In the genomic region with DNA sequence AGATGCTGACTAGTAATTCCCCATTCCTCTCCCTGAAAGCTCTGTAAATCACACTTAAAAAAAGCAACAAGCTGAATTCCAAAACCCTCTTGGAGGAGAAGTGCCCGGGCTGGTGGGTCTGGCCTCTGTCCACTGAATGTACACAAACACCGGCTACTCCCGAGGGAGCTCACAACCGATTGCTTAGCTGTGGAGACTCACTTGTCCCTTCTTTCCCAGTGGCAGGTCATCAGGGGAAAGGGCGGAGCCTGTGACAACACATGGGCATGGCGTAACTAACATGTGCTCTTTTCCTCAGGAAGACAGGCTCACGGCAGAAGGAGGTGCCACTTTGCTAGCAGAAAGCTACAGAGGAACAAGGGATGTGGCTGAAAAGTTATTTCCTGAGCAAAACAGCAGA, we compare ENCODE assay signal across 12 mouse cellular contexts.
DNase-seq lines count a peak whose midpoint lies in the region; ATAC-seq and TF ChIP-seq lines count a peak whose summit lies in the region.
"Had no signal": no experiment of that assay in that cellular context is flagged by ENCODE, and none has a peak within 500 bp of the region (broad histone marks: within the 10 kb centered on the region; RNA-seq: fewer than 3 reads in every experiment).

No protein-coding gene starts in this region.

- TF ChIP-seq CTCF in left cerebral cortex, adult 2 months (IDR thresholded peaks at IDR 0.05) = no peak

- 26% methylated on average over 7 of the region's 7 CpGs for WGBS in kidney, embryonic 16.5 days
- WGBS in hindbrain, embryonic 11.5 days = 39% methylated on average over 7 of the region's 7 CpGs
- 26% methylated on average over 7 of the region's 7 CpGs for WGBS in lung, embryonic 16.5 days
- WGBS in neural tube, embryonic 12.5 days = 39% methylated on average over 7 of the region's 7 CpGs

- no peak overlapping the region for H3K27ac ChIP-seq in kidney, embryonic 16.5 days (ENCODE audit: low read length)
- peak overlapping the region; percentile 49; the same call in 1 of the 2 replicates for H3K27ac ChIP-seq in hindbrain, embryonic 11.5 days (ENCODE audit: low read depth, low read length)
- peak overlapping the region; percentile 21; the same call in 1 of the 2 replicates for H3K27ac ChIP-seq in lung, embryonic 16.5 days (ENCODE audit: low read length)
- H3K27ac ChIP-seq in neural tube, embryonic 12.5 days = no peak overlapping the region
- H3K27ac ChIP-seq in left cerebral cortex, adult 2 months = no peak overlapping the region
- H3K27ac ChIP-seq: liver, embryonic 14.5 days had no signal

- no peak overlapping the region for H3K9ac ChIP-seq in kidney, embryonic 16.5 days (replicated peaks; ENCODE audit: low read length)
- H3K9ac ChIP-seq in hindbrain, embryonic 11.5 days (ENCODE audit: low read depth, low read length) = no peak overlapping the region
- H3K9ac ChIP-seq in lung, embryonic 16.5 days (ENCODE audit: low read length) = no peak overlapping the region
- H3K9ac ChIP-seq in neural tube, embryonic 12.5 days = no peak overlapping the region
- H3K9ac ChIP-seq: liver, embryonic 14.5 days had no signal

- H3K9me3 ChIP-seq in kidney, embryonic 16.5 days (ENCODE audit: low read length) = no peaks in the 10 kb centered on the region
- H3K9me3 ChIP-seq in hindbrain, embryonic 11.5 days (ENCODE audit: control insufficient read depth, low read length) = no peaks in the 10 kb centered on the region
- no peaks in the 10 kb centered on the region for H3K9me3 ChIP-seq in lung, embryonic 16.5 days (ENCODE audit: control insufficient read depth, low read length)
- H3K9me3 ChIP-seq in neural tube, embryonic 12.5 days = no peaks in the 10 kb centered on the region

- no peak for DNase-seq in kidney, postnatal 36 days
- peak; percentile 28 for DNase-seq in hindbrain, embryonic 11.5 days (ENCODE audit: low spot score)
- no peak for DNase-seq in spleen, postnatal 4 days (ENCODE audit: low spot score in 2 of 2)
- no peak for DNase-seq in left cerebral cortex, adult 2 months (ENCODE audit: extremely low spot score in 1 of 2, low spot score in 2 of 2)
- DNase-seq: kidney, adult 18-20 months; thymus, postnatal 4 days had no signal

- H3K4me3 ChIP-seq in kidney, embryonic 16.5 days (ENCODE audit: low read length) = no peak overlapping the region
- no peak overlapping the region for H3K4me3 ChIP-seq in hindbrain, embryonic 11.5 days (ENCODE audit: low read depth, low read length)
- no peak overlapping the region for H3K4me3 ChIP-seq in lung, embryonic 16.5 days (ENCODE audit: low read length)
- H3K4me3 ChIP-seq in neural tube, embryonic 12.5 days = no peak overlapping the region
- no peak overlapping the region for H3K4me3 ChIP-seq in left cerebral cortex, adult 2 months
- H3K4me3 ChIP-seq: erythroblast, embryonic 14.5 days had no signal

- ATAC-seq in kidney, embryonic 16.5 days (ENCODE audit: low FRiP score, low TSS enrichment) = peak; percentile 23; the same call in 1 of the 2 replicates
- peak; percentile 73 for ATAC-seq in hindbrain, embryonic 11.5 days (ENCODE audit: low FRiP score)
- ATAC-seq in lung, embryonic 16.5 days (ENCODE audit: low read depth) = peak; percentile 62
- peak; percentile 67; the same call in 1 of the 2 replicates for ATAC-seq in neural tube, embryonic 12.5 days (ENCODE audit: low FRiP score, low read depth)
- no peak for ATAC-seq in CD4-positive, CD25-positive, alpha-beta regulatory T cell, adult 4 months

- intact Hi-C loops in left cerebral cortex, adult 2 months (cut with DNase I) = no loop called here

- H3K4me1 ChIP-seq in kidney, embryonic 16.5 days (ENCODE audit: insufficient read depth, low read length) = peaks cover 3% of the 10 kb centered on the region; the same call in 1 of the 2 replicates
- peaks cover 2% of the 10 kb centered on the region; the same call in 1 of the 2 replicates for H3K4me1 ChIP-seq in hindbrain, embryonic 11.5 days (replicated peaks; ENCODE audit: control insufficient read depth, insufficient read depth, low read length)
- peaks cover 10% of the 10 kb centered on the region for H3K4me1 ChIP-seq in lung, embryonic 16.5 days (replicated peaks; ENCODE audit: control insufficient read depth, insufficient read depth, low read length)
- H3K4me1 ChIP-seq in neural tube, embryonic 12.5 days = peaks cover 13% of the 10 kb centered on the region; the same call in 1 of the 2 replicates

- no peak overlapping the region for H3K4me2 ChIP-seq in kidney, embryonic 16.5 days (replicated peaks; ENCODE audit: low read depth, low read length)
- H3K4me2 ChIP-seq in hindbrain, embryonic 11.5 days (replicated peaks; ENCODE audit: low read depth, low read length) = no peak overlapping the region
- no peak overlapping the region for H3K4me2 ChIP-seq in lung, embryonic 16.5 days (ENCODE audit: low read depth, low read length)
- no peak overlapping the region for H3K4me2 ChIP-seq in neural tube, embryonic 12.5 days (replicated peaks)

- no peaks in the 10 kb centered on the region for H3K36me3 ChIP-seq in kidney, embryonic 16.5 days (ENCODE audit: insufficient read depth, low read length)
- no peaks in the 10 kb centered on the region for H3K36me3 ChIP-seq in hindbrain, embryonic 11.5 days (ENCODE audit: control insufficient read depth, insufficient read depth, low read length)
- H3K36me3 ChIP-seq in lung, embryonic 16.5 days (ENCODE audit: control insufficient read depth, insufficient read depth, low read length) = no peaks in the 10 kb centered on the region
- H3K36me3 ChIP-seq in neural tube, embryonic 12.5 days = no peaks in the 10 kb centered on the region

- no peaks in the 10 kb centered on the region for H3K27me3 ChIP-seq in kidney, embryonic 16.5 days (ENCODE audit: insufficient read depth, low read length)
- H3K27me3 ChIP-seq in hindbrain, embryonic 11.5 days (ENCODE audit: control insufficient read depth, insufficient read depth, low read length) = no peaks in the 10 kb centered on the region
- H3K27me3 ChIP-seq in lung, embryonic 16.5 days (ENCODE audit: control insufficient read depth, insufficient read depth, low read depth, low read length) = no peaks in the 10 kb centered on the region
- no peaks in the 10 kb centered on the region for H3K27me3 ChIP-seq in neural tube, embryonic 12.5 days (replicated peaks)

Comparison
In these comparisons a context has a peak if more than half of its experiments do, and no peak if none do; other contexts are left out.
1. H3K27ac ChIP-seq: peak in hindbrain, embryonic 11.5 days (single experiment) and lung, embryonic 16.5 days (single experiment); none in kidney, embryonic 16.5 days (single experiment), neural tube, embryonic 12.5 days (single experiment) and left cerebral cortex, adult 2 months (single experiment).